Mouse (Mus musculus) testis, adult 2 months (tissue): ENCODE results near the gene Siah3. TPM values are rescaled to one million over a fixed set of nuclear protein-coding genes. Genes with fewer than 3 reads are reported as not detected.

Experiments used
- H3K27ac ChIP-seq: fragments of 200-500 bp; 2 replicates; pipeline ENCODE4 v1.5.1; 2012; ENCODE audit warnings: low read depth, low read length; ENCODE audit not compliant: control insufficient read depth, insufficient read depth
- H3K27me3 ChIP-seq: fragments of 200-500 bp; 2 replicates; pipeline ENCODE4 v1.6.1; 2012; ENCODE audit warnings: mild to moderate bottlenecking, low read length, moderate library complexity; ENCODE audit not compliant: control insufficient read depth, insufficient read depth
- H3K36me3 ChIP-seq: fragments of 200-500 bp; 2 replicates; pipeline ENCODE4 v1.6.1; 2012; ENCODE audit warnings: mild to moderate bottlenecking, low read length; ENCODE audit not compliant: control insufficient read depth, insufficient read depth
- H3K4me1 ChIP-seq: fragments of 200-500 bp; 2 replicates; pipeline ENCODE4 v1.6.1; 2012; ENCODE audit warnings: low read length; ENCODE audit not compliant: control insufficient read depth, insufficient read depth
- H3K4me3 ChIP-seq: fragments of 200-500 bp; 2 replicates; pipeline ENCODE4 v1.5.1; 2012; ENCODE audit warnings: low read depth, mild to moderate bottlenecking, low read length, moderate library complexity, mixed read lengths; ENCODE audit not compliant: control insufficient read depth
- CTCF ChIP-seq: fragments of 200-500 bp; IDR thresholded peaks from 2 replicates; pipeline ENCODE4 v1.5.1; 2012; ENCODE audit warnings: low read depth, mild to moderate bottlenecking, inconsistent platforms, low read length, moderate library complexity; ENCODE audit not compliant: control insufficient read depth, insufficient read depth, insufficient replicate concordance
- POLR2A ChIP-seq: fragments of 200-500 bp; IDR thresholded peaks from 2 replicates; pipeline ENCODE4 v1.6.1; 2012; ENCODE audit warnings: low read depth, mild to moderate bottlenecking, inconsistent platforms, low read length, moderate library complexity; ENCODE audit not compliant: control insufficient read depth
- polyA plus RNA-seq: library from polyadenylated mRNA; depleted of rRNA; stranded (reverse); fragments of >200 nt; gene quantifications from 2 replicates; pipeline ENCODE4 v1.2.3, GENCODE M21; 2012

The Siah3 gene
- polyA plus RNA-seq, 1 experiment, result not detected

GRCm38 (mm10) chr14:75463171-75463570, 7.4 kb downstream of the Siah3 start:
- H3K27ac ChIP-seq, result no peak overlapping the region
- TF ChIP-seq CTCF (no peak), POLR2A (no peak)
- H3K27me3 ChIP-seq, result no peaks in the 10 kb centered on the region

DNA sequence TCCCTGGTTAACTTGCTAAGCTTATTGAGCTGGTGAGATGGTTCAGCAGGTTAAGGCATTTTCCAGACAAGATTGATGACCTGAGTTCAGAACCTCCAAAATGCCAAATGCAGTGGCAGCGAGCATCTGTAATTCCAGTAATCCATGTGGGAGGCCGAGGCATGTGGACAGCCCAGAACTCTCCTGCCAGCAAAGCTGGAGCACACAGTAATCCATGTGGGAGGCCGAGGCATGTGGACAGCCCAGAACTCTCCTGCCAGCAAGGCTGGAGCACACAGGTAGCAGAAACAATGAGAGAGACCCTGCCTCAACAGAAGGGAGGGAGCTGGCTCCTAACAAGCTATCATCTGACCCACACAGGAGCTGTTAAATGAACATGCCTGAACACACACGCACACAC, 13.2 kb downstream of the Siah3 start:
- TF ChIP-seq CTCF (no peak), POLR2A (no peak)
- Histone ChIP-seq H3K27ac (no peak overlapping the region), H3K36me3 (no peaks in the 10 kb centered on the region), H3K4me3 (no peak overlapping the region), H3K27me3 (no peaks in the 10 kb centered on the region), H3K4me1 (no peaks in the 10 kb centered on the region)

More at GRCm38 (mm10) chr14:75463171-75463570, 7.4 kb downstream of the Siah3 start:
- Histone ChIP-seq H3K4me3 (no peak overlapping the region), H3K36me3 (no peaks in the 10 kb centered on the region), H3K4me1 (no peaks in the 10 kb centered on the region)

GRCm38 (mm10) chr14:75473061-75473930, 17.5 kb downstream of the Siah3 start:
- no peak for TF ChIP-seq CTCF
- no peak for TF ChIP-seq POLR2A

GRCm38 (mm10) chr14:75475887-75476286, 20.1 kb downstream of the Siah3 start:
- Histone ChIP-seq H3K27ac (no peak overlapping the region), H3K36me3 (no peaks in the 10 kb centered on the region), H3K4me3 (no peak overlapping the region), H3K4me1 (no peaks in the 10 kb centered on the region), H3K27me3 (no peaks in the 10 kb centered on the region)
- TF ChIP-seq CTCF (no peak), POLR2A (no peak)

More at GRCm38 (mm10) chr14:75473061-75473930, 17.5 kb downstream of the Siah3 start:
- Histone ChIP-seq H3K4me3 (no peak overlapping the region), H3K27ac (no peak overlapping the region), H3K27me3 (no peaks in the 10 kb centered on the region), H3K4me1 (no peaks in the 10 kb centered on the region), H3K36me3 (no peaks in the 10 kb centered on the region)

DNA sequence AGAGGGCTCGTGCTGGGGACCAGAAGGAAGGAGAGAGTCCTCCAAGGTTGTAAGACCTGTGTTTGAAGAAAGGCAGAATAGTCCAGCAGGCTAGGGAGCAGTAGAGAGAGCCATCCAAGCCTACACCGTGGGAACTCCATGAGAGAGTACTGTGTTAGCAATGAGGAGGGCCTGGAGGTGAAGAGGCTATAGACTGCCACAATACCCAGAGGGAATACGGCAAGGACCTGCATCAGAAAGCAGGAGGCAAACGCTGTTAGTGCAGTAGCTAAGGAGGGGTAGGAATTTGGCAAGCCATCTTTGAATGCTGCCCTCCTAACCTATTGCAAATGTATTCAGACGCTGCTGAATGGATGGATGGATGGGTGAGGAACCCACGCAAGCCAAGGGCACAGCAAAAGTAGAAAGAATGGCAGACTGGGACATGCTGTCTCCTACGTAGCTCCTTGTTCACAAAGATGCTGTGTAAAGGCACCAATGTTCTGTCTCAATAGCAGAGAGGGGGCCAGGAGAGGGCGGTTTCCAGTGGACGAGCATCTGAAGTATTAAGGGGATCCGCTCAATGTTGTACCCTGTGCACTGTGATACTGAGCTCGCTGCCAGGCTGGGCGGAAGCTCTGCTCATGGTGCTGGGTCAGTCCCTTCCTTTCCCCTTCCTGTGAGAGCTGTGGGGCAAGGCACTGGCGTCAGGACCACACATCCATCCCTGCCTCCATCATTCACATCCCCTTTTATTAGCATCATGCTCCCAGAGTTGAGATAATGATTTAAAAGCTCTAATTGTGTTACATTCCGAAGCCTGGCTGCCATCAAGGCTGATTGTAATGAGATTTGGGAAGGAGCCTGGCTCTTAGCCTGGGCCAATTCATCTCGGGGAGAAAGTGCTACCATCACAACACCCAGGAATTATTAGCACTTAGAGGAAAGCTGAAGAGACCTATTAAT, 26.7 kb downstream of the Siah3 start:
- no peak overlapping the region for H3K4me3 ChIP-seq
- no peak overlapping the region for H3K27ac ChIP-seq
- no peaks in the 10 kb centered on the region for H3K36me3 ChIP-seq

GRCm38 (mm10) chr14:75483176-75483546, 27.4 kb downstream of the Siah3 start:
- Histone ChIP-seq H3K27ac (no peak overlapping the region), H3K4me1 (no peaks in the 10 kb centered on the region), H3K4me3 (no peak overlapping the region), H3K27me3 (no peaks in the 10 kb centered on the region), H3K36me3 (no peaks in the 10 kb centered on the region)
- no peak for TF ChIP-seq POLR2A
- TF ChIP-seq CTCF, result no peak

More for the DNA sequence above, 26.7 kb downstream of the Siah3 start:
- TF ChIP-seq POLR2A, result no peak
- no peak for TF ChIP-seq CTCF
- H3K4me1 ChIP-seq, result no peaks in the 10 kb centered on the region
- H3K27me3 ChIP-seq, result no peaks in the 10 kb centered on the region

GRCm38 (mm10) chr14:75487932-75488331, 32.1 kb downstream of the Siah3 start:
- Histone ChIP-seq H3K4me1 (no peaks in the 10 kb centered on the region), H3K27me3 (no peaks in the 10 kb centered on the region), H3K27ac (no peak overlapping the region), H3K4me3 (no peak overlapping the region), H3K36me3 (no peaks in the 10 kb centered on the region)
- no peak for TF ChIP-seq CTCF
- no peak for TF ChIP-seq POLR2A
